Mouse (Mus musculus) thymus, adult 2 months (tissue): ENCODE measurements around the gene Stard7. TPM values are rescaled to one million over a fixed set of nuclear protein-coding genes. Genes with fewer than 3 reads are reported as not detected.

Experiments used
- DNase-seq: peaks from one replicate; pipeline ENCODE4 v3.0.0; 2021
- H3K27ac ChIP-seq: fragments of 200-500 bp; 2 replicates; pipeline ENCODE4 v1.5.1; 2012; ENCODE audit warnings: low read length, control low read depth; ENCODE audit not compliant: control insufficient read depth, insufficient read depth
- H3K27me3 ChIP-seq: fragments of 200-500 bp; 2 replicates; pipeline ENCODE4 v1.6.1; 2012; ENCODE audit warnings: mild to moderate bottlenecking, low read length, moderate library complexity, mixed read lengths; ENCODE audit not compliant: control insufficient read depth, insufficient read depth
- H3K36me3 ChIP-seq: fragments of 200-500 bp; 2 replicates; pipeline ENCODE4 v1.6.1; 2012; ENCODE audit warnings: mild to moderate bottlenecking, low read length, moderate library complexity; ENCODE audit not compliant: control insufficient read depth, insufficient read depth
- H3K4me1 ChIP-seq: fragments of 200-500 bp; replicated peaks from 2 replicates; pipeline ENCODE4 v1.6.1; 2012; ENCODE audit warnings: low read length; ENCODE audit not compliant: control insufficient read depth, insufficient read depth
- H3K4me3 ChIP-seq: fragments of 200-500 bp; 2 replicates; pipeline ENCODE4 v1.5.1; 2012; ENCODE audit warnings: mild to moderate bottlenecking, low read length, control low read depth, moderate library complexity; ENCODE audit not compliant: control insufficient read depth, insufficient read depth
- CTCF ChIP-seq: fragments of 200-500 bp; IDR thresholded peaks from 2 replicates; pipeline ENCODE4 v1.5.1; 2012; ENCODE audit warnings: mild to moderate bottlenecking, control low read depth, low read length, moderate library complexity, borderline replicate concordance; ENCODE audit not compliant: control insufficient read depth, poor library complexity, insufficient read depth; ENCODE audit errors: extremely low read depth
- POLR2A ChIP-seq: fragments of 200-500 bp; IDR thresholded peaks from 2 replicates; pipeline ENCODE4 v1.6.1; 2012; ENCODE audit warnings: mild to moderate bottlenecking, low read length, control low read depth, moderate library complexity; ENCODE audit not compliant: control insufficient read depth, poor library complexity, insufficient read depth; ENCODE audit errors: extremely low read depth
- WGBS: fragments of 180-500 bp; shearing (Covaris S2); methylation state at CpG from one replicate; pipeline ENCODE4 v1.1.7; 2018; 5-methylcytosine and 5-hydroxymethylcytosine counted together
- polyA plus RNA-seq: library from polyadenylated mRNA; depleted of rRNA; stranded (reverse); fragments of >200 nt; gene quantifications from 2 replicates; pipeline ENCODE4 v1.2.3, GENCODE M21; 2012

Gene Stard7
- polyA plus RNA-seq, 1 experiment, result 55.8 TPM

GRCm38 (mm10) chr2:127272806-127273205 is 2.8 kb downstream of the Stard7 start:
- WGBS, result 96% methylated on average over 3 of the region's 3 CpGs
- Histone ChIP-seq H3K27ac (no peak overlapping the region), H3K27me3 (no peaks in the 10 kb centered on the region), H3K4me1 (peaks cover 3% of the 10 kb centered on the region), H3K4me3 (no peak overlapping the region), H3K36me3 (no peaks in the 10 kb centered on the region)
- TF ChIP-seq POLR2A (no peak), CTCF (no peak)
- DNase-seq, result no peak

- peaks cover 3% of the 10 kb centered on the region for H3K4me1 ChIP-seq
- TF ChIP-seq POLR2A, result no peak
- TF ChIP-seq CTCF, result no peak
- DNase-seq, result no peak
- H3K27ac ChIP-seq, result no peak overlapping the region
- no peaks in the 10 kb centered on the region for H3K36me3 ChIP-seq
- H3K27me3 ChIP-seq, result no peaks in the 10 kb centered on the region
- H3K4me3 ChIP-seq, result no peak overlapping the region
- WGBS, result 91% methylated on average over 2 of the region's 2 CpGs
Observed at GRCm38 (mm10) chr2:127274590-127274989, 4.6 kb downstream of the Stard7 start.

DNA sequence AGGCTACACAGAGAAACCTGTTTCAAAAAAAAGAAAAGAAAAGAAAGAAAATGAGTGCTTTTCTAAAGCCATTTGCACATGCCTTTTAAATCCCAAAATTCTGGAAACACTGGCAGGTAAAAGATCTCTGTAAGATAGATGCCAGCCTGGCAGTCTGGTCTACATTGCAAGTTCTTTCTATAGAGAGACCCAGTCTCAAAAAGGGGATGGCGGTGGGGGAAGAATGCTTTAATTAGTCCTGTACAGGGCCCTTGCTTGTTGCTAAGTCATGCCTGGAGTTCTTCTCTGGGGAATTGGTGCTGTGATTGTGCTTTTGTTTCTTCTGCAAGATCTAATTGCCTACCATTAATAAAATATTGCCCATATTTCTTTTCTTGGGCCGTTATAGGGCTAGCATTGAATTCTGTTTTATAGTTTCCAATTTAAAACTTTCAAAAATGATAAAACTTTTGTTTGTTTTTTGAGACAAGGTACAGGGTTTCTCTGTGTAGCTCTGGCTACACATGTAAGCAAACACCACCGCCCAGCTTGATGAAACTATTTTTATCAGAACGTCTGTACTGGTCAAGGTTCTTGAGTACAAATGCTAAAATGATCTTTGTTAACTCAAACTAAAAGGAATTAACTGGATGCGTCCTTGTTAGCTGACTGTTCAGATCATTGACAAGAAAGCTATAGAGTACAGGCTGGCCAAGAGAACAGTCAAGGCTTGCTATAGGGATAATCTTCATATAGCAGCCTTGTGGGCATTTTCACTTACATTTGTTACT is 5.7 kb downstream of the Stard7 start:
- Histone ChIP-seq H3K4me1 (peaks cover 3% of the 10 kb centered on the region), H3K36me3 (no peaks in the 10 kb centered on the region), H3K27me3 (no peaks in the 10 kb centered on the region), H3K4me3 (no peak overlapping the region), H3K27ac (no peak overlapping the region)
- 94% methylated on average over 5 of the region's 5 CpGs for WGBS
- no peak for TF ChIP-seq POLR2A
- no peak for TF ChIP-seq CTCF
- DNase-seq, result no peak

GRCm38 (mm10) chr2:127278162-127278561 is 8.1 kb downstream of the Stard7 start:
- Histone ChIP-seq H3K36me3 (no peaks in the 10 kb centered on the region), H3K4me3 (no peak overlapping the region), H3K27ac (no peak overlapping the region), H3K27me3 (no peaks in the 10 kb centered on the region), H3K4me1 (no peaks in the 10 kb centered on the region)
- DNase-seq, result no peak
- no peak for TF ChIP-seq POLR2A
- TF ChIP-seq CTCF, result no peak

DNA sequence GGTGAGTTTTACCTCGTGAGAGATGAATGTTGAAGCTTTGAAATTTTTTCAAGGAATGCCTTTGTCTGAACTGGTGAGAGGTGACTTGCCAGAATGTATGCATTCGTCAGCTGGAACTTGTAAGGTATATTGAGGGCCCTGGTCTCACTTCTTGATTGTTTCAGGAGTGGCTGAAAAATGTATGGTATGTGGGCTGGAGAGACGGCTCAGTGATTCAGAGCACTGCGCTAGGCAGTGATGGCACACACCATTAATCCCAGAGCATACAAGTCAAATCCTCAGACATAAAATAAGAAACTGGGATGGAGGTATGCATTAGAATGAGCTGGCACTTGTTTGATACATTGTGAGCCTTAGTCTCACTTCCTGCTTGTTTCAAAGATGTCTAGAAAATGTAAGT is 22.2 kb downstream of the Stard7 start:
- Histone ChIP-seq H3K36me3 (peaks cover 41% of the 10 kb centered on the region), H3K27ac (no peak overlapping the region)
- 98% methylated on average over 4 of the region's 4 CpGs for WGBS

GRCm38 (mm10) chr2:127297001-127297805 is 27.2 kb downstream of the Stard7 start:
- Histone ChIP-seq H3K27me3 (no peaks in the 10 kb centered on the region), H3K4me3 (no peak overlapping the region), H3K27ac (no peak overlapping the region), H3K4me1 (no peaks in the 10 kb centered on the region), H3K36me3 (peaks cover 49% of the 10 kb centered on the region)
- 96% methylated on average over 7 of the region's 7 CpGs for WGBS
- TF ChIP-seq CTCF (no peak), POLR2A (no peak)
- DNase-seq, result no peak

More for the DNA sequence above, 22.2 kb downstream of the Stard7 start:
- no peak overlapping the region for H3K4me3 ChIP-seq
- DNase-seq, result no peak
- H3K4me1 ChIP-seq, result no peaks in the 10 kb centered on the region
- no peak for TF ChIP-seq CTCF
- TF ChIP-seq POLR2A, result no peak
- H3K27me3 ChIP-seq, result no peaks in the 10 kb centered on the region
